Mouse (Mus musculus) spleen, adult 2 months (tissue): ENCODE data around the gene Tubg1.

Source experiments
- CTCF ChIP-seq: fragments of 200-500 bp; IDR thresholded peaks from 2 replicates; pipeline ENCODE4 v1.5.1; 2011; ENCODE audit warnings: mild to moderate bottlenecking, inconsistent platforms; ENCODE audit not compliant: insufficient read depth, insufficient read length, insufficient replicate concordance; ENCODE audit errors: extremely low read depth
- POLR2A ChIP-seq: fragments of 200-500 bp; IDR thresholded peaks from 2 replicates; pipeline ENCODE4 v1.6.1; 2011; ENCODE audit warnings: low read depth, low read length, inconsistent platforms

GRCm38 (mm10) chr11:101173112-101173511, 53.4 kb downstream of the Tubg1 start:
- TF ChIP-seq CTCF (no peak), POLR2A (no peak)
